Mouse (Mus musculus): ENCODE data around the gene Cdpf1. TPM values are rescaled to one million over a fixed set of nuclear protein-coding genes. Genes with fewer than 3 reads are reported as not detected.

Cdpf1 gene
- 48.8 and 59.4 TPM in 2 replicates for polyA plus RNA-seq (2015; fragmentation: Nextera tagmentation; extraction: Ambion mirVana)

- no peaks in the 10 kb centered on the region for H3K9me3 ChIP-seq
- H3K27ac ChIP-seq: peak within 1 kb of the TSS; percentile 90
- peak within 1 kb of the TSS; percentile 75 for H3K4me3 ChIP-seq (replicated peaks)
- 2% methylated on average over 36 of the region's 36 CpGs for WGBS
- peak; percentile 97 for ATAC-seq
- H3K4me2 ChIP-seq (replicated peaks): peak within 1 kb of the TSS; percentile 86
- no peaks in the 10 kb centered on the region for H3K27me3 ChIP-seq (replicated peaks)
- H3K36me3 ChIP-seq: no peaks in the 10 kb centered on the region
- peak within 1 kb of the TSS; percentile 83 for H3K9ac ChIP-seq
- peaks cover 12% of the 10 kb centered on the region for H3K4me1 ChIP-seq (replicated peaks)
Observed at GRCm38 (mm10) chr15:85811535-85812277, at the start of gene Cdpf1. Gene Cdpf1, minus strand, starts transcription at chr15:85811697.

- Histone ChIP-seq H3K9ac (peak within 1 kb of the TSS; percentile 77), H3K36me3 (peaks cover 21% of the 10 kb centered on the region; the same call in 1 of the 2 replicates), H3K4me3 (replicated peaks) (peak within 1 kb of the TSS; percentile 86), H3K27ac (peak within 1 kb of the TSS; percentile 40), H3K4me2 (replicated peaks) (peak within 1 kb of the TSS; percentile 83), H3K27me3 (replicated peaks) (no peaks in the 10 kb centered on the region), H3K4me1 (replicated peaks) (peaks cover 13% of the 10 kb centered on the region), H3K9me3 (no peaks in the 10 kb centered on the region)
- whole genome bisulfite sequencing: under 1% methylated on average over 42 of the region's 42 CpGs
- ATAC-seq: peak; percentile 99
Observed at GRCm38 (mm10) chr15:85859490-85860031, 48.1 kb upstream of the Cdpf1 start, which contains the start of gene Gtse1. Gene Gtse1, plus strand, starts transcription at chr15:85859745.

GRCm38 (mm10) chr15:85858980-85859489, 47.5 kb upstream of the Cdpf1 start:
- no peaks in the 10 kb centered on the region for H3K9me3 ChIP-seq
- peak overlapping the region; percentile 40; the same call in 1 of the 2 replicates for H3K27ac ChIP-seq
- WGBS: 8% methylated on average over 15 of the region's 15 CpGs
- ATAC-seq: peak; percentile 32
- H3K4me2 ChIP-seq (replicated peaks): peak overlapping the region; percentile 83
- H3K4me3 ChIP-seq (replicated peaks): peak overlapping the region; percentile 86
- peaks cover 21% of the 10 kb centered on the region; the same call in 1 of the 2 replicates for H3K36me3 ChIP-seq
- no peaks in the 10 kb centered on the region for H3K27me3 ChIP-seq (replicated peaks)
- H3K9ac ChIP-seq: peak overlapping the region; percentile 77
- peaks cover 13% of the 10 kb centered on the region for H3K4me1 ChIP-seq (replicated peaks)

GRCm38 (mm10) chr15:85851656-85852392, 40.3 kb upstream of the Cdpf1 start:
- no peak overlapping the region for H3K27ac ChIP-seq
- no peak overlapping the region for H3K4me2 ChIP-seq (replicated peaks)
- no peak overlapping the region for H3K9ac ChIP-seq
- no peaks in the 10 kb centered on the region for H3K27me3 ChIP-seq (replicated peaks)
- ATAC-seq: no peak
- H3K4me3 ChIP-seq (replicated peaks): no peak overlapping the region
- H3K36me3 ChIP-seq: no peaks in the 10 kb centered on the region
- no peaks in the 10 kb centered on the region for H3K4me1 ChIP-seq (replicated peaks)
- H3K9me3 ChIP-seq: no peaks in the 10 kb centered on the region
- 82% methylated on average over 12 of the region's 12 CpGs for WGBS

GRCm38 (mm10) chr15:85845071-85845470, 33.6 kb upstream of the Cdpf1 start:
- H3K9me3 ChIP-seq: no peaks in the 10 kb centered on the region
- no peaks in the 10 kb centered on the region for H3K36me3 ChIP-seq
- ATAC-seq: no peak
- no peak overlapping the region for H3K4me3 ChIP-seq (replicated peaks)
- H3K27me3 ChIP-seq (replicated peaks): no peaks in the 10 kb centered on the region
- no peaks in the 10 kb centered on the region for H3K4me1 ChIP-seq (replicated peaks)
- no peak overlapping the region for H3K27ac ChIP-seq
- H3K4me2 ChIP-seq (replicated peaks): no peak overlapping the region
- H3K9ac ChIP-seq: no peak overlapping the region

GRCm38 (mm10) chr15:85841796-85842360, 30.4 kb upstream of the Cdpf1 start:
- ATAC-seq: no peak
- WGBS: 79% methylated on average over 5 of the region's 5 CpGs
- Histone ChIP-seq H3K4me3 (replicated peaks) (no peak overlapping the region), H3K36me3 (no peaks in the 10 kb centered on the region), H3K27ac (no peak overlapping the region), H3K9ac (no peak overlapping the region), H3K9me3 (no peaks in the 10 kb centered on the region), H3K4me2 (replicated peaks) (no peak overlapping the region), H3K27me3 (replicated peaks) (no peaks in the 10 kb centered on the region), H3K4me1 (replicated peaks) (no peaks in the 10 kb centered on the region)

GRCm38 (mm10) chr15:85840983-85841382, 29.5 kb upstream of the Cdpf1 start:
- Histone ChIP-seq H3K4me3 (replicated peaks) (no peak overlapping the region), H3K9me3 (no peaks in the 10 kb centered on the region), H3K9ac (no peak overlapping the region), H3K27me3 (replicated peaks) (no peaks in the 10 kb centered on the region), H3K27ac (no peak overlapping the region), H3K4me2 (replicated peaks) (no peak overlapping the region), H3K4me1 (replicated peaks) (no peaks in the 10 kb centered on the region), H3K36me3 (no peaks in the 10 kb centered on the region)
- 41% methylated on average over 6 of the region's 6 CpGs for WGBS
- ATAC-seq: peak; percentile 31; the same call in 1 of the 2 replicates

- no peak overlapping the region for H3K4me2 ChIP-seq (replicated peaks)
- ATAC-seq: no peak
- no peak overlapping the region for H3K9ac ChIP-seq
Observed at GRCm38 (mm10) chr15:85836887-85837286, 25.4 kb upstream of the Cdpf1 start.

GRCm38 (mm10) chr15:85835335-85835734, 23.8 kb upstream of the Cdpf1 start:
- H3K4me3 ChIP-seq (replicated peaks): no peak overlapping the region
- no peaks in the 10 kb centered on the region for H3K9me3 ChIP-seq
- whole genome bisulfite sequencing: 54% methylated on average over 3 of the region's 3 CpGs
- no peaks in the 10 kb centered on the region for H3K36me3 ChIP-seq
- no peaks in the 10 kb centered on the region for H3K27me3 ChIP-seq (replicated peaks)
- ATAC-seq: no peak
- no peak overlapping the region for H3K27ac ChIP-seq
- no peak overlapping the region for H3K9ac ChIP-seq
- peaks cover 7% of the 10 kb centered on the region; the same call in 1 of the 2 replicates for H3K4me1 ChIP-seq (replicated peaks)
- H3K4me2 ChIP-seq (replicated peaks): no peak overlapping the region

More at GRCm38 (mm10) chr15:85836887-85837286, 25.4 kb upstream of the Cdpf1 start:
- H3K9me3 ChIP-seq: no peaks in the 10 kb centered on the region
- H3K27ac ChIP-seq: no peak overlapping the region
- 89% methylated on average over 5 of the region's 5 CpGs for WGBS
- H3K36me3 ChIP-seq: no peaks in the 10 kb centered on the region
- H3K4me3 ChIP-seq (replicated peaks): no peak overlapping the region
- H3K4me1 ChIP-seq (replicated peaks): peaks cover 7% of the 10 kb centered on the region; the same call in 1 of the 2 replicates
- H3K27me3 ChIP-seq (replicated peaks): no peaks in the 10 kb centered on the region

GRCm38 (mm10) chr15:85832599-85832998, 21.1 kb upstream of the Cdpf1 start:
- WGBS: 48% methylated on average over 8 of the region's 8 CpGs
- peak overlapping the region; percentile 55 for H3K4me3 ChIP-seq (replicated peaks)
- 0 out of 2 replicates have a peak, but pooled peaks have one; percentile 24 for ATAC-seq

GRCm38 (mm10) chr15:85831954-85832590, 20.6 kb upstream of the Cdpf1 start, which contains the start of gene Ttc38:
Gene Ttc38, plus strand, starts transcription at chr15:85832306.
- Histone ChIP-seq H3K4me1 (replicated peaks) (peaks cover 7% of the 10 kb centered on the region; the same call in 1 of the 2 replicates), H3K27me3 (replicated peaks) (no peaks in the 10 kb centered on the region), H3K4me3 (replicated peaks) (peak within 1 kb of the TSS; percentile 55), H3K9ac (peak within 1 kb of the TSS; percentile 59), H3K4me2 (replicated peaks) (peak within 1 kb of the TSS; percentile 86), H3K9me3 (no peaks in the 10 kb centered on the region), H3K27ac (no peak within 1 kb of the TSS; the same call in 1 of the 2 replicates), H3K36me3 (no peaks in the 10 kb centered on the region)
- under 1% methylated on average over 27 of the region's 27 CpGs for WGBS
- peak; percentile 95 for ATAC-seq

More at GRCm38 (mm10) chr15:85832599-85832998, 21.1 kb upstream of the Cdpf1 start:
- no peaks in the 10 kb centered on the region for H3K27me3 ChIP-seq (replicated peaks)
- H3K9me3 ChIP-seq: no peaks in the 10 kb centered on the region
- H3K27ac ChIP-seq: no peak overlapping the region; the same call in 1 of the 2 replicates
- H3K4me2 ChIP-seq (replicated peaks): peak overlapping the region; percentile 86
- H3K4me1 ChIP-seq (replicated peaks): peaks cover 7% of the 10 kb centered on the region; the same call in 1 of the 2 replicates
- H3K36me3 ChIP-seq: no peaks in the 10 kb centered on the region
- H3K9ac ChIP-seq: peak overlapping the region; percentile 59
